Mouse (Mus musculus): Measurements from ENCODE around the gene Nop10. TPM values are rescaled to one million over a fixed set of nuclear protein-coding genes. Genes with fewer than 3 reads are reported as not detected.
A peak's percentile ranks its signal among the peaks of the same experiment; 100 is the strongest.

Gene Nop10
- polyA plus RNA-seq (2012; rRNA removed) = 95.9 and 145 TPM in 2 replicates

DNA sequence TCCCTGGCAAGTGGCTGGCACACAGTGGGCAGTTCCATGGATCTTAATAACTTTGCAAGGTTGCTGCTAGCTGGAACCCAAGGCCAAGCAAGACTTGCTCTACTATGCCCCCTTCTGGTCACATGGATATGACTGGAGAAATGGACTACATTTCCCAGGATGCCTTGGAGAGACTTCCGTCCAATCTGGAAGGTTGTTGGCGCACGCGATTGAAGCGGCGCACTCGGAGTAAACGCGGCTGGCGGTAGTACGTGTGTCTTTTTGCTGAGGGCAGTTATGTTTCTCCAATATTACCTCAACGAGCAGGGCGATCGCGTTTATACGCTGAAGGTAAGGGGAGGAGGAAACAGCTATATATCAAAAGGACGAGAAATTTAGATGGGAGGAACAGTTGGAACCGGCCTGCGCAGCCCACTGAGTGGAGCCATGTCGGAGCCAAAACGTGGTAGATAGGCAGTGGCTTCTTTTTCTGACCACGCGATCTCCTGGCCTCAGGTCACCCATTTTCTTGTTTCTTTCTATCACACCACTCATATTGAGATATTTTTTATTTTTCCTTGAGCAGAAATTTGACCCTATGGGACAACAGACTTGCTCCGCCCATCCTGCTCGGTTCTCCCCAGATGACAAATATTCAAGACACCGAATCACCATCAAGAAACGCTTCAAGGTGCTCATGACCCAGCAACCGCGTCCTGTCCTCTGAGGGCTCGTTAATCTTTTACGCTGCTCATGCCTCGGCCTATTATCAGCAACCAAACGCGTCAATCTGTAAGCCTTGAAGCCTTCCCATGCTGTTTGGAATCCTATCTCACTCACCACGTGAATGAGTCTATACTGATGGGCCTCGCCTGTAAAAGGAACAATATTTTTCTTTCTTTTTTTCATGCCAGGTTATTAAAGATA is at the start of gene Nop10:
Gene Nop10 (plus strand): TSS at position 179 of the 906 bp plus-strand sequence.
- peak; percentile 57; the same call in 1 of the 2 replicates for TF ChIP-seq POLR2A (IDR thresholded peaks at IDR 0.05; ENCODE audit: borderline replicate concordance, extremely low read depth, insufficient read depth, insufficient read length, poor library complexity, severe bottlenecking)
- peak; percentile 85 for TF ChIP-seq CTCF (IDR thresholded peaks at IDR 0.05; ENCODE audit: borderline replicate concordance, extremely low read depth, insufficient read depth, insufficient read length)
- DNase-seq (ENCODE audit: low read depth) = peak; percentile 96

DNA sequence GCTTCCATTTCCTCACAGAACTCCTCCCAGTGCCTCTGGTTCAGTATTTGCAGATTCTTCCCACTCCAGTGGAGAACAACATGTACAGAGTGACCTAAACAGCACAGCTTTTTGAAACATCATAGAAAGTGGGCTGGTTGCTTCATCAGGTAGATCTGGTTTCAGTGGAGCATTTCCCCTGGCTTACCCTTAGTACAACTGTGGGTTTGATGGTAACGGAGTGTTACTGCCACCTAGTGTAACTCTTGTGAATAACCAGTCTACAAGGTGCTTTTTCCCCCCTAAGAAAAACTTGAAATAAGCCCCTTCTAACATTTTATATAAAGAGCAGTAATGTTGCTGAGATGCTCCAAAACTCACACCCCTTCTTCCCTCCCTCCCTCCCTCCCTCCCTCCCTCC is 45.7 kb upstream of the Nop10 start:
- TF ChIP-seq POLR2A (IDR thresholded peaks at IDR 0.05; ENCODE audit: borderline replicate concordance, extremely low read depth, insufficient read depth, insufficient read length, poor library complexity, severe bottlenecking) (no peak), CTCF (IDR thresholded peaks at IDR 0.05; ENCODE audit: borderline replicate concordance, extremely low read depth, insufficient read depth, insufficient read length) (peak; percentile 53; the same call in 1 of the 2 replicates)
- DNase-seq (ENCODE audit: low read depth) = peak; percentile 70

DNA sequence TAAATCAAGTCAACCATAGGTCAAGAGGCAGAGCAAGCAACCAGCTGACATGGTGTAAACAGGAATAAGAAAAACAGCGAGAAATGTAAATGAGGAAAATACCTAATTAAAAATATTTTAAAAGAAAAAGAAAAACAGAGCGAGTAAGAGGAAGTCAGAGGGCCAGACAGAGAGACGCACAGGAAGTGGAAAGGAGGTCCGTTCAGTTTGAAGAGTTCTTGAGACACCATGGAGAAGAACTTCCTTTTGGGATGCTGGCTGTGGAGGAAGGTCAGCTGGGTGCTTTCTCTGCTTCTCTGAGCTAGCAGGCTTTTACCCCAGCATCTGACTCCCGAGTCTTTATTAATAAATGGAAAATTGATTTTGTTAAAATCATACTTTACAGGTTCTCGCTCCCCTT is 44.1 kb upstream of the Nop10 start:
- TF ChIP-seq CTCF (IDR thresholded peaks at IDR 0.05; ENCODE audit: borderline replicate concordance, extremely low read depth, insufficient read depth, insufficient read length) (no peak), POLR2A (IDR thresholded peaks at IDR 0.05; ENCODE audit: borderline replicate concordance, extremely low read depth, insufficient read depth, insufficient read length, poor library complexity, severe bottlenecking) (no peak)
- no peak for DNase-seq (ENCODE audit: low read depth)

GRCm38 (mm10) chr2:112220880-112221279 is 40.8 kb upstream of the Nop10 start:
- TF ChIP-seq CTCF (IDR thresholded peaks at IDR 0.05; ENCODE audit: borderline replicate concordance, extremely low read depth, insufficient read depth, insufficient read length) = no peak
- TF ChIP-seq POLR2A (IDR thresholded peaks at IDR 0.05; ENCODE audit: borderline replicate concordance, extremely low read depth, insufficient read depth, insufficient read length, poor library complexity, severe bottlenecking) = no peak
- DNase-seq (ENCODE audit: low read depth) = no peak

DNA sequence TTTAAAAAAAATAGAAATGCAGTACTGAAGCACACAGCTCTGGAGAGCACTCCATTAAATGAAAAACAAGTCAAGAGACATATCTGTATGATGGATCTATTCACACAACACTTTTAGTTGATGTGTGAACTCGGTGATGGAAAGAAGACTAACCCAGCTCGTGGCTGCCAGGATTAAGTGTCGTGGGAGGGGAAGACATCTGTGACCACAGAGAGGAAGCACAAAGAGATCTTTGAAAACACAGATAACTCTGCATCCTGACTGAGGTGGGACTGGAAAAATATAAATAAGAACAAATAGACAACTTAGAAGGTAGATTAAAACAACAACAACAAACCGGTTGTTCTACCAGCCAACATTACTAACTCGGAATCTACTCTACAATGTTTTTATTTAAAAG is 39.1 kb upstream of the Nop10 start:
- TF ChIP-seq POLR2A (IDR thresholded peaks at IDR 0.05; ENCODE audit: borderline replicate concordance, extremely low read depth, insufficient read depth, insufficient read length, poor library complexity, severe bottlenecking) (no peak), CTCF (IDR thresholded peaks at IDR 0.05; ENCODE audit: borderline replicate concordance, extremely low read depth, insufficient read depth, insufficient read length) (no peak)

DNA sequence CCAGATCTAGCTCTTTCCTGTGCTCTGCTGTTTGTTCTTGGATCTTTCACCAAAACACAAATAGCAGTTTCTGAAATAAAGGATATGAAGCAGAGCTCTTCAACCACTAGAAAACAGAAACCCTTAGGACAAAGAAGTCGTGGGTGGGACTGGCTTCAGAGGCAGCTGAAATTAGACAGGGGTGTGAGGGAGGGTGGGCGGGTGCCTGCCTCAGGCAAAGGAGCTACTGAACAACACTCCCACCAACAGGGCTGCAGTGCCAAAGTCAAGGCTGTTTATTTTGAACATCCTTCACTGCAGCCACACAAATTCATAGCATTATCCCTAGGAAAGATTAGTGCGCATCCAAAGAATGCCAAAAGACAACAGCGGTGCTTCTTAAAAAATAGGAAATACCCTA is 37.4 kb upstream of the Nop10 start:
- no peak for DNase-seq (ENCODE audit: low read depth)
- TF ChIP-seq POLR2A (IDR thresholded peaks at IDR 0.05; ENCODE audit: borderline replicate concordance, extremely low read depth, insufficient read depth, insufficient read length, poor library complexity, severe bottlenecking) (no peak), CTCF (IDR thresholded peaks at IDR 0.05; ENCODE audit: borderline replicate concordance, extremely low read depth, insufficient read depth, insufficient read length) (no peak)

More for the DNA sequence above, 39.1 kb upstream of the Nop10 start:
- DNase-seq (ENCODE audit: low read depth) = no peak

GRCm38 (mm10) chr2:112232623-112233022 is 29.1 kb upstream of the Nop10 start:
- TF ChIP-seq CTCF (IDR thresholded peaks at IDR 0.05; ENCODE audit: borderline replicate concordance, extremely low read depth, insufficient read depth, insufficient read length) (no peak), POLR2A (IDR thresholded peaks at IDR 0.05; ENCODE audit: borderline replicate concordance, extremely low read depth, insufficient read depth, insufficient read length, poor library complexity, severe bottlenecking) (no peak)
- DNase-seq (ENCODE audit: low read depth) = no peak

DNA sequence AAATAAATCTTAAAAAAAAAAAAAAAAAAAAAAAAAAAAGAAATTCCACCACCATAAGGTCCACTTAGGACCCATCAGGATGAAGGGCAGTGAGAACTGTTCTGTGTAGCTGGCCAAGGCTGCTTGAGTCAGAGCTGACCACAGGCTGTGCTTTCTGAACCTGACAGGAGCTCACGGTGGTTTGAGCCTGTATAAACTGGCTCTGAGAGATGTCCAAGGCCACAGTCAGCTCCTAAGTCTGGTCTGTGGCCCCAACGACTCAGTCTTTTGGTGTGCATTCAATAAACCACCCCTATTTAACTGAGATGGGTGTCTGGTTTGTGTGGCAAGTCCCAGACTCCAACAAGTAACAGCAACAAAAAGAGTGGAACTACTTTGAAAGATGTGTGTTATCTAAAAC is 25.1 kb upstream of the Nop10 start:
- TF ChIP-seq CTCF (IDR thresholded peaks at IDR 0.05; ENCODE audit: borderline replicate concordance, extremely low read depth, insufficient read depth, insufficient read length) (no peak), POLR2A (IDR thresholded peaks at IDR 0.05; ENCODE audit: borderline replicate concordance, extremely low read depth, insufficient read depth, insufficient read length, poor library complexity, severe bottlenecking) (no peak)

DNA sequence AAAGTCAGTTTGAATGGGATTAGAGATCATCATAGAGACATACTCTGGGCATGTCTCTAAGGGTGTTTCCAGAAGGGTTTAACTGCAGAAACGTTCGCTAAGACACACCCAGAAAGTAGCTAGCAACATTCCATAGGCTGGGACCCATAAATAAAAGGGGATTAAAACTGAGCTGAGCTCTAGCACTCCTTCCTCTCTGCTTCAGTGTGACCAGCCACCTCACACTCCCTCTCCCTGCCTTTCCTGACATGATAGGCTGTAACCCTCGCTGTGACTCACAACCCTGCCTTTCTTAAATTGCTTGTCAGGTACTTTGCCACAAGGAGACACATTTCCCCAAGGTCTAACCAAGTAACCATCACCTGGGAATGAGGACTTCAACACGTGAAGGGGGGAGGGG is 23.7 kb upstream of the Nop10 start:
- DNase-seq (ENCODE audit: low read depth) = no peak
- no peak for TF ChIP-seq CTCF (IDR thresholded peaks at IDR 0.05; ENCODE audit: borderline replicate concordance, extremely low read depth, insufficient read depth, insufficient read length)
- no peak for TF ChIP-seq POLR2A (IDR thresholded peaks at IDR 0.05; ENCODE audit: borderline replicate concordance, extremely low read depth, insufficient read depth, insufficient read length, poor library complexity, severe bottlenecking)

More for the DNA sequence above, 25.1 kb upstream of the Nop10 start:
- no peak for DNase-seq (ENCODE audit: low read depth)

- peak; percentile 51 for TF ChIP-seq POLR2A (IDR thresholded peaks at IDR 0.05; ENCODE audit: borderline replicate concordance, extremely low read depth, insufficient read depth, insufficient read length, poor library complexity, severe bottlenecking)
- peak; percentile 84 for TF ChIP-seq CTCF (IDR thresholded peaks at IDR 0.05; ENCODE audit: borderline replicate concordance, extremely low read depth, insufficient read depth, insufficient read length)
These were observed 22.4 kb upstream of the Nop10 start, which contains the start of gene Lpcat4 for GRCm38 (mm10) chr2:112239212-112239934. Lpcat4 (plus strand) TSS chr2:112239468.

More at GRCm38 (mm10) chr2:112239212-112239934, 22.4 kb upstream of the Nop10 start, which contains the start of gene Lpcat4:
- peak; percentile 93 for DNase-seq (ENCODE audit: low read depth)

All from brain, embryonic 14.5 days (tissue).